Mouse (Mus musculus): ENCODE results near the gene Ormdl3.

The Ormdl3 gene

DNA sequence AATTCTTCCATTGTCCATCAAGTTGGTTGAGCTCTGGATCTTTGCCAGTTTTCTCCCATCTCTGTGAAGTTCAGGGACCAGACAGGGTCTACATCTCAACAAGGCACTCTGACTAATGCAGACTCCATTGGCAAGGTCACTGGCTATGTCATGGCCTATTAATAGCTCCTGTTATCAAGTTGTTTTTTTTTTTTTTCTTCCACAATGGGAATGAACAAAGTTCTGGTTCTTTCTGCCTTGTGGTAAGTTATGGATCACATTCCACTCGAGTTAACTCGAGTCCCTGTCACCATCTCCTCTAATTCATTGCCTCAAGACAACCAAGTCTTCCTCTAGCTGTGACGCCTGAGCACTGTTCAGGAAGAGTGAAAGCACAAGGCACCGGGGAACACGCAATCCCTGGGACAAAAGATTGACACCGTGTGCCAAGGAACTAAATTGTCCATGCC is 1.7 kb upstream of the Ormdl3 start:
- peak; percentile 65 for DNase-seq (ENCODE audit: low read depth)

GRCm38 (mm10) chr11:98587684-98588546 is 747 bp upstream of the Ormdl3 start:
- DNase-seq (ENCODE audit: low read depth) = peak; percentile 92

DNA sequence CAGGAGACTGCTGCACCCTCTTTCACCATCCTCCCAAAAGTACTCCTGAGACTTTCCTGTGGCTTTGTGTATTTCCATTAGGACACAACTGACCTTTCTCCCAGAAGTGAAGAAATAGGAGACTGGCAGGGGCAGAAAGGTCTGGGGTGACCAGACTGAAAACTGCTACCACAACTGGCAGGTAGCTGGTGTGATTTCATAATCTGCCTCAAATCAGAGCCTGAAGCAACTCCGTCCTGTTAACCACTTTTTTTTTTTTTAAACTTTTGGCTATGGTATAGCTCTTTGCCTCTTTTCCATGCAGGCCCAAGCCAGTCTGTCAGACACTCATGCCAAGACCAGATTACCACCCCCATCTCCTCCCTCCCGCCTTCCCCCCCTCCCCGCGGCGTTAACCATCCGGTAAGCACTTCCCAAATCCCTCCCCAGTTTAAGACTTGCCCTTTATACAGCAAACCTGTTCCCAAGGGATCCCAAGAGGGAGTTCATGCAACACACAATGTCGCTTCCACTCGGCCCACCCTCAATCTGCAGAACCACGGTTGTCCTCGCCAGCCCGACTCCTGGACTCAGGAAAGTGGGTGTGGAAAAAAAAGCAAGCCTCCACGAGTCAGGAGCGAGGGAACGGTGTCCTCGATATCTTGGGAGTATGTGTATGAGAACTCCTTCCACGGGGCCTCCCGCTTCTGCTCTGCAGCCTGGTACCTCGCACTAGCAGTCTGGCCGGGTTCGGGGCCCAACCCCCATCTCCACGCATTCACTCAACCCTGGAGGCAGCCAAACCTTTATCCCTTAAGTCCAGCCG is 879 bp downstream of the Ormdl3 start:
- peak; percentile 64 for DNase-seq (ENCODE audit: low read depth)

DNA sequence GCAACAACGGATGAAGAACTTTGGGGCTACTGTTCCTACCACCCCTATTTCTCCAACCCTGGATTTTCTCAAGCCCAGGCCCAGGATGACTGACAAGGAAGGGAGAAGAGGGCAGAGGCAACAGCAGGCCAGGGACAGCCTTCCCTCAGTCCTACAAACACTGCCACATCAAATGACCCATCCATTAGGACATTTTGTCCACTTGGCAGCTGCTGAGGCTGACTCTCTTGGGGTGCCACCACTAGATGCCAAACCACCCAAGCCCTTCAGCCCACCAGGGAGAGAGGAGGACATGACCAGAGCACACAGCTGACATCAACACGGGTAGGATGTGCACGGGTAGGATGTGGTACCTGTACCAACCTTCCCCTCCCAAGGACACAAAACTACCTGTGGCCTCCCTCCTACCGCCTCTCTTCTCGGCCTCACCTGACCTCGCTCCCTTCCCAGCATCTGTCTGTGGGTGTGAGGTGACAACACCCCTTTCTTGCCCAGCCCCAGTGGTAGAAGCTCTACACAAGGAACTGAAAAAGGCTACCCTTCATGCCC is 2.5 kb downstream of the Ormdl3 start:
- no peak for DNase-seq (ENCODE audit: low read depth)

GRCm38 (mm10) chr11:98584146-98584545 is 3.0 kb downstream of the Ormdl3 start:
- DNase-seq (ENCODE audit: low read depth) = no peak

DNA sequence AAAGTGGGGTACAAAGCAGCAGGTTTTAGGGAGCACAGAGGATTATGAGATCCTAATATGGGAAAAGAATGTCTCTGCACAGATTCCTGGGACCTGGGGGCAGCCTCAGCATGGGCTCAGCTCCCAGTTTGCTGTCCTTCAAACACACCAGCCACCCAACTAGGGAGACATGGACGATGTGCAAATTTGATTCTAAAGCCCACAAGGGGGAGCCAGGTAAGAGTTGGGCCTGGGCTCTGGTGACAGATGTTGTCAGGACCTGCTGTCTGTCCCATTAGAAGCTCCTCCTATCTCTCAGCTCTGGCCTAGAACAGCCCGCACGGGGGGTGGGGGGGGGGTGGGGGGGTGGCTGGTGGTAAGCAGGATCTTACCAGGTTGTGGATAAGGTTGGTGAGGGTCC is 3.6 kb downstream of the Ormdl3 start:
- no peak for DNase-seq (ENCODE audit: low read depth)

- DNase-seq (ENCODE audit: low read depth) = no peak
Observed at GRCm38 (mm10) chr11:98583265-98583552, 4.0 kb downstream of the Ormdl3 start.

- DNase-seq (ENCODE audit: low read depth) = no peak
Observed at GRCm38 (mm10) chr11:98582551-98583264, 4.5 kb downstream of the Ormdl3 start.

GRCm38 (mm10) chr11:98582030-98582388 is 5.2 kb downstream of the Ormdl3 start:
- DNase-seq (ENCODE audit: low read depth) = no peak

- DNase-seq (ENCODE audit: low read depth) = no peak
Observed at GRCm38 (mm10) chr11:98581286-98582029, 5.7 kb downstream of the Ormdl3 start.

- DNase-seq (ENCODE audit: low read depth) = peak; percentile 9
Observed at GRCm38 (mm10) chr11:98580301-98581121, 6.7 kb downstream of the Ormdl3 start.

DNA sequence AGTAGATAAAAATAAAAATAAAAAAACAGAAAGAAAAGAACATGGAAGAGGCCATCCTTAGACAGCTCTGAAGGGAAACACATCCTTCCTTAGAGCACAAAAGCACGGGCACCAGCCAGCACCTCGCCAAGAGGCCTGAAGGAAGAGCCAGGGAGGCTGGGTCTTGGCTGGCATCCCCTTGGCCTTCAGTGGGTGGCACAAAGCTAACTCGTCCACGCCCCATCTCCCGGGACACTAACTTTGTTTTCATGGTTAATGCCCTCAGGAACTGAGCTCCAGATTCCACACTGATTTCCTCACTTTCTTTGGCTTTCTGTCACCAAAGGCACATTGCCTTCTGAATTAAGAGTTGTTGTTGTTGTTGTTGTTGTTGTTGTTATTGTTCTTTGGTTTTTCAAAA is 9.4 kb downstream of the Ormdl3 start:
- DNase-seq (ENCODE audit: low read depth) = peak; percentile 9

GRCm38 (mm10) chr11:98569461-98569860 is 17.7 kb downstream of the Ormdl3 start:
- DNase-seq (ENCODE audit: low read depth) = no peak

DNA sequence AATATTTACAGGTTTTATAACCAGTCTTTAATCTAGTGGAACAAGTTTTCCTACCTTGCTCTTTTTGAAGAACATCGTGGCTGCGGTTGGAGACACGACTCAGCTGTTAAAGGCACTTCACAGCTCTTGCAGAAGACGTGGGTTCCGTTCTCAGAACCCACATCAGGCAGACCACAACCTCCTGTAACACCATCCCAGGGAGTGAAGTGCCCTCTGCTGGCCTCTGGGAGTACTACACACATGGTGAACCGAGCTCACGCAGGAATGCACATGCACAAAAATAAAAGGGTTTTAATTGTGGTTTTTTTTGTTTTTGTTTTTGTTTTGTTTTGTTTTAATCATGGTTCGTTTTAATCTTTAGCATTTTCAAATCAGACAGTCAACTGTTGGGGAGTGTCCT is 18.8 kb downstream of the Ormdl3 start:
- peak; percentile 27 for DNase-seq (ENCODE audit: low read depth)

GRCm38 (mm10) chr11:98563921-98564414 is 23.2 kb downstream of the Ormdl3 start:
- no peak for DNase-seq (ENCODE audit: low read depth)

- DNase-seq (ENCODE audit: low read depth) = no peak
Observed at GRCm38 (mm10) chr11:98563025-98563424, 24.1 kb downstream of the Ormdl3 start.

- DNase-seq (ENCODE audit: low read depth) = peak; percentile 11
Observed at GRCm38 (mm10) chr11:98560942-98561341, 26.2 kb downstream of the Ormdl3 start.

DNA sequence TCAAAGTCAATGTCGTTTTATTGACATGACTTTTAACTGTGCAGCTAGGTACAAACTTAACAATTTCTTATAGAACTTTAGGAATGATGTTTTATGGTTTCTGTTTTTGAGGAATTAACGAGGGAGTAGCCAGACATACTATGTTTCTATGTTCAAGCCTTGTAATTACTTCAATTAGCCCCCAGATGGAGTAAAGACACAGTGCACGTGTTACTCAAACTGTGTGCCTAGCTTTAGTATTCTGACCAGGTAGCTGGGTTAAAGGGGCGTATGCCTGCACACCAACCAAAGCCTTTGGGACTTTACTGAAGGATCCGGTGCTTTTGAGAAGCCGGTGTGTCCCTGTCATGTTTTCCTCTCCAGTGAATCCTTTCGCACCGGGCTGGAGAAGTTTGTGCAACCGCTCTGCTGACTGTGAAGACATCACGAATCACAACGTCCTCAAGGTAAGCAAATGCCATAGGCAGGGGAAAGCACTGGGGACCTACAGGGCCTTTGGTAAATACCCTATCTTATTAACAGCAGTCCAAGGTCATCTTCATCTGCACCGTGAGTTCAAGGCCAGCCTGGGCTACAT is 32.0 kb downstream of the Ormdl3 start:
- DNase-seq (ENCODE audit: low read depth) = no peak

GRCm38 (mm10) chr11:98553966-98554365 is 33.2 kb downstream of the Ormdl3 start:
- no peak for DNase-seq (ENCODE audit: low read depth)

Data from NIH3T3 (cell line).